Mouse (Mus musculus): ENCODE data around the gene Il6st.
"Not testable (repeated sequence)": the region's sequence is repeated elsewhere in the genome, so short reads cannot be mapped to it uniquely, and the experiment has no call there.

DNA sequence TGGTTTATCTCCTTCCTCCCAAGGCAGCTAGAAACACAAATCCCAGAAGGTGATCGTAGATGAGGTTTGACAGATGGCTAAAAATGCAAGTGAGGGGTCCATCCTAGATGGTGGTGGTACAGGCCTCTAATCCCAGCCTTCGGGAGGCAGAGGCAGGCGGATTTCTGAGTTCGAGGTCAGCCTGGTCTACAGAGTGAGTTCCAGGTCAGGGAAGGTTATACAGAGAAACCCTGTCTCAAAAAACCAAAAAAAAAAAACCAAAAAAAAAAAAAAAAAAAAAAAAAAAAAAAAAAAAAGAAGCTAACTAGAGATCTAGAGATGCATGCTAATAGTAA is 36.8 kb upstream of the Il6st start:
- not testable (repeated sequence) for TF ChIP-seq POLR2A (IDR thresholded peaks at IDR 0.05; ENCODE audit: insufficient read depth, low read depth, low read length); CTCF (IDR thresholded peaks at IDR 0.05)

Data from heart, adult 2 months (tissue).